Mouse (Mus musculus): ENCODE data around the gene Nkx2-1. TPM values are rescaled to one million over a fixed set of nuclear protein-coding genes. Genes with fewer than 3 reads are reported as not detected.
"Not testable (repeated sequence)": the region's sequence is repeated elsewhere in the genome, so short reads cannot be mapped to it uniquely, and the experiment has no call there.

Nkx2-1 gene
- polyA plus RNA-seq, 1 experiment from 2014 or later: 1.6 TPM

DNA sequence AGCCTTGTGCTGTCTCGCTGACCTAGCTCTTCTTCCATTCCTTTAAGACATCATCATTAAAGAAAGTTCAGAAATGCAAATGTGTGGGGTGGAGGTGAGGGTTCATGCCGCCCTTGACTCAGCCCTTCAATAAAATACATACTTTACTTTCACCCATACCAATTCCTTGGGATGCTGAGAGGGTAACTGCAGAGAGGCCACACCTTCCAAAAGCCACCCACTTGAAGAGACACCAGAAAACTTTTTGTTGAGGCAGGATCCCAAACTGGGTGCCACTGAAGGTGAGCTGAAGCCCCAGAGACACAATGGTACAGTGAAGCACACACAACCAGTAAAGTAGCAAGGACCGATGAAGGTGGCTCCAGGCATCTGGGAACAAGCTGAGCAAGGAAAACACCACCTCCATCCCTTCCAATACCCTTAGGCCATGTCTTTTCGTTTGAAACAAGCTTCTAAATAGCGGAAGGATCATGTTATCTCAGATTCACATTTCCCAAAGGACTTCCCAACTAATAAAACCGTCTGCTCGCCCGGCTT lies 8.6 kb downstream of the Nkx2-1 start:
- H3K9me3 ChIP-seq (replicated peaks; ENCODE audit: control insufficient read depth, low read length): no peaks in the 10 kb centered on the region
- WGBS (ENCODE audit: insufficient replicate concordance): 4% methylated on average over 8 of the region's 8 CpGs
- H3K4me1 ChIP-seq (ENCODE audit: control insufficient read depth, insufficient read depth, low read length): no peaks in the 10 kb centered on the region
- peaks cover 86% of the 10 kb centered on the region for H3K27me3 ChIP-seq (ENCODE audit: control insufficient read depth, insufficient read depth, low read length)
- H3K4me2 ChIP-seq: no peak overlapping the region
- H3K36me3 ChIP-seq (ENCODE audit: control insufficient read depth, insufficient read depth, low read length): no peaks in the 10 kb centered on the region
- H3K27ac ChIP-seq (ENCODE audit: low read depth, low read length): no peak overlapping the region
- no peak for ATAC-seq (replicated peaks; ENCODE audit: insufficient number of reproducible peaks, low FRiP score, low TSS enrichment)
- no peak overlapping the region for H3K4me3 ChIP-seq (ENCODE audit: low read depth, low read length)
- no peak overlapping the region for H3K9ac ChIP-seq (ENCODE audit: low read depth, low read length)

DNA sequence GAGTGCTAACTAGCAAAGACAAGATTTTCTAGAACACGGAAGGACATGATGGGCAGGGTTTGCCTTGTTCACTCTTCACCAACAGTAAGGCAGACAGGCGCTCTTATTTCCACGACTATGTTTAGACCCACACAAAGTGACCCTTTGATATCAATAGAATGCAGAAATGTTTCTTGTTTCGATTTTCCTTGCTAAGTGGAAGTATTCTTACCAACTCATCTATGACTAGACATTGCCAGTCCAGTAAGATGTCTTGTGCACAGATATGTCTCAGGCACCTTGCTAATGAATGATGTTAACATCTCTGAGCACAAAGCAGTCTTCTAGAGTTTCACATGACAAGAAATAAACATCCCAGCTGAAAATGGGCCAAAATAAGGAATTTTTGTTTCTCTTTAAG lies 9.6 kb downstream of the Nkx2-1 start:
- Histone ChIP-seq H3K4me1 (ENCODE audit: control insufficient read depth, insufficient read depth, low read length) (no peaks in the 10 kb centered on the region), H3K4me2 (no peak overlapping the region), H3K9ac (ENCODE audit: low read depth, low read length) (no peak overlapping the region), H3K4me3 (ENCODE audit: low read depth, low read length) (no peak overlapping the region), H3K27me3 (ENCODE audit: control insufficient read depth, insufficient read depth, low read length) (peaks cover 90% of the 10 kb centered on the region), H3K9me3 (replicated peaks; ENCODE audit: control insufficient read depth, low read length) (no peaks in the 10 kb centered on the region), H3K36me3 (ENCODE audit: control insufficient read depth, insufficient read depth, low read length) (no peaks in the 10 kb centered on the region), H3K27ac (ENCODE audit: low read depth, low read length) (no peak overlapping the region)
- no peak for ATAC-seq (replicated peaks; ENCODE audit: insufficient number of reproducible peaks, low FRiP score, low TSS enrichment)
- WGBS (ENCODE audit: insufficient replicate concordance): 28% methylated on average over 4 of the region's 4 CpGs

DNA sequence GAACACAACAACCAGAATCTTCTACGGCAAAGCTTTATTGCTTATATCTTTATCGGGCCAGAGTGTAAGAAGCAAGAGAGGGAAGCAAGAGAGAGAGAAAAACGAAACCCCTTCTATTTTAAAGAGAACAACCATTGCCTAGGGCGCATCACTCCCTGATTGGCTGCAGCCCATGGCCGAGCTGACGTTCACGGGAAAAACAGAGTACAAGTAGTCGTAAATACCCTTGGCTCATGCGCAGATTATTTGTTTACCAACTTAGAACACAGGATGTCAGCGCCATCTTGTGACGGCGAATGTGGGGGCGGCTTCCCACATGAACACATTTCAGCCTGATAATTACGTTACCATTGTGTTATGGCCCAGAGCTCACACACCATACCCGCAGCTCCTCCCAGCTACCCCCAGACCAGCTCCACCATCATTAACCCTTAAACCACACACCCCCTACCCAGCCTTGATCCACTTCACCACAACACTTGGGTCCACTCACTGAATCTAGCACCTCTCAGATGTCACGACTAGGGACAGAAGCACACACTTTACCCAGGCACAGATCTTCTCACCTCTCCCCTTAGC lies 11.4 kb downstream of the Nkx2-1 start:
- not testable (repeated sequence) for ATAC-seq (replicated peaks; ENCODE audit: insufficient number of reproducible peaks, low FRiP score, low TSS enrichment); H3K36me3 ChIP-seq (ENCODE audit: control insufficient read depth, insufficient read depth, low read length); H3K9ac ChIP-seq (ENCODE audit: low read depth, low read length); H3K4me2 ChIP-seq; H3K27ac ChIP-seq (ENCODE audit: low read depth, low read length); H3K9me3 ChIP-seq (replicated peaks; ENCODE audit: control insufficient read depth, low read length); H3K4me1 ChIP-seq (ENCODE audit: control insufficient read depth, insufficient read depth, low read length); H3K4me3 ChIP-seq (ENCODE audit: low read depth, low read length)
- WGBS (ENCODE audit: insufficient replicate concordance): 7% methylated on average over 8 of the region's 16 CpGs
- peaks cover 90% of the 10 kb centered on the region for H3K27me3 ChIP-seq (ENCODE audit: control insufficient read depth, insufficient read depth, low read length)

DNA sequence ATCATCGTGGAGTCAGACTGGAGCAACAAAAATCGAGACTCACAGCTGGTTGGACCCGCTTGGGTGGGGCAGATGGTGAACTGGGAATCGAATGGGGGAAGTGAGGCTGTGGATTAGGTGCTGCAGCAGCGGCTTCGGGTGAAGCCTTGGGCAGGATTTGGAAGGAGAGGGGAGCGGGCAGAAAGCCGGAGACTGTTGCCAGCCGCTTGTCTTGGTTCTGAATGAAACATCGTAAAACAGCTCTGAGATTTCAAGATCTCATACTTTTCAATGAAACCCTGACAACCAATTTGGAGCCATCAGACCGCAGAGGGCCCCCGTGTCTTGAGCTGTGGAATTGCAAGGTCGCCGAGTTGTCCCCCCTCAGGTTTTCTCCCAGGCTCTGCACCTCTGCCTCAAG lies 12.5 kb downstream of the Nkx2-1 start:
- Histone ChIP-seq H3K4me1 (ENCODE audit: control insufficient read depth, insufficient read depth, low read length) (no peaks in the 10 kb centered on the region), H3K9ac (ENCODE audit: low read depth, low read length) (no peak overlapping the region), H3K4me3 (ENCODE audit: low read depth, low read length) (no peak overlapping the region), H3K4me2 (no peak overlapping the region), H3K27ac (ENCODE audit: low read depth, low read length) (no peak overlapping the region), H3K36me3 (ENCODE audit: control insufficient read depth, insufficient read depth, low read length) (no peaks in the 10 kb centered on the region), H3K9me3 (replicated peaks; ENCODE audit: control insufficient read depth, low read length) (no peaks in the 10 kb centered on the region), H3K27me3 (ENCODE audit: control insufficient read depth, insufficient read depth, low read length) (peaks cover 89% of the 10 kb centered on the region)
- no peak for ATAC-seq (replicated peaks; ENCODE audit: insufficient number of reproducible peaks, low FRiP score, low TSS enrichment)
- WGBS (ENCODE audit: insufficient replicate concordance): 13% methylated on average over 14 of the region's 14 CpGs

DNA sequence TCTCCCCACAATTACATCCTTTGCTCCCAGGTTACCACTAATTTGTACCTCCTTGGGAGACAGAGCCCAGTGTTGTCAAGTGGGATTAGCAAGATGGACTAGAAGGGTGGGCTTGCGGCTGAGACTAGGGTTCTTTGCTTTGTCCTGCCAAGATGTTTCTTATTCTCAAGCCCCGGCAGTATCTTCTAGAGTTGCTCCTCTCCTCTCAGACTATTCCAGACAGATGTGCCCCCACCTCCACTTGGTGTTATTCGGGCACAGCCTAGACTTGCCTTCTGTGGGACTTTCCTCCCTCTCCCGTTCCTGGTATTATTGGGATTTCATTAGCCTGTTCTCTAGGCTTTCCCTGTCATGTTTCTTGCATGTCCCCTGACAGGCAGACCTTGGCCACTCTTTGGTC lies 14.5 kb downstream of the Nkx2-1 start:
- Histone ChIP-seq H3K4me3 (ENCODE audit: low read depth, low read length) (no peak overlapping the region), H3K27me3 (ENCODE audit: control insufficient read depth, insufficient read depth, low read length) (peaks cover 92% of the 10 kb centered on the region), H3K27ac (ENCODE audit: low read depth, low read length) (no peak overlapping the region), H3K4me1 (ENCODE audit: control insufficient read depth, insufficient read depth, low read length) (no peaks in the 10 kb centered on the region), H3K9me3 (replicated peaks; ENCODE audit: control insufficient read depth, low read length) (no peaks in the 10 kb centered on the region), H3K36me3 (ENCODE audit: control insufficient read depth, insufficient read depth, low read length) (no peaks in the 10 kb centered on the region), H3K9ac (ENCODE audit: low read depth, low read length) (no peak overlapping the region), H3K4me2 (no peak overlapping the region)
- no peak for ATAC-seq (replicated peaks; ENCODE audit: insufficient number of reproducible peaks, low FRiP score, low TSS enrichment)
- 16% methylated on average over 4 of the region's 4 CpGs for WGBS (ENCODE audit: insufficient replicate concordance)

DNA sequence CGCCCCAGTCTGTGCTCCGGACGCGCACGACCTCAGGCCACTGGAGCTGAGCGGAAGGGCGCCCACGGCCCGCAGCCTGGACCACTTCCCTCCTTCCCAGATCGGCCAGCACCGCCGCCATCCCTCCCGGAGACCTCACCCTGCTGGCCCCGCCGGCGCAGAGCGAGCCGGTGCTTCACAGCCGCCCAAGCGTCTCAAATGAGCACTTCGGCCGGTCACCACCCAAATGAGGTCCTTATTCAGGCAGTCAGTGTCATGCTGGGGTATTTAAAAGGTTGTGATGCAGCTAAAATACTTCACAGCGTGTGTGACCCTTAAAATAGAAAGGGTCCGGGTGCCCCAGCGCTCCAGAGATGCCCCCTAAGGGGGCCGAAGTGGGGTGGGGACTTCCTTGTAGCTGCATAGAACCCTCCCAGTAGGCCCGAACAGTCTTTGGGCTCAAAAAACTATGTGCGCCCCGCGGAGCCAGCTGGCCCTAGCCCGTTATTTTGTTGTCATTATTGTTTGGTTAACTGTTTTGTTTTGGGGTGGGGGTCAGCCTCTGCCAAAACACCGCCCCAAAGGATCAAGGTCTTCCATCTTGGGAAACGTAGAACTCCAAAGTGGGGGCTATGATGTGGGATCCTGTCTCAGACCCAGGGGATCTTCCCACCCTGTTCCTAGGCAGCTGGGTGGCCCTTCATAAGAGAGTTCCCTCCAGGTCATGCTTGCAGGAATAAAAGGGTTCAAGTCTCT lies 15.4 kb downstream of the Nkx2-1 start:
- ATAC-seq (replicated peaks; ENCODE audit: insufficient number of reproducible peaks, low FRiP score, low TSS enrichment): no peak; the same call in 1 of the 2 replicates
- H3K4me3 ChIP-seq (ENCODE audit: low read depth, low read length): peak overlapping the region; percentile 26
- H3K9ac ChIP-seq (ENCODE audit: low read depth, low read length): no peak overlapping the region

DNA sequence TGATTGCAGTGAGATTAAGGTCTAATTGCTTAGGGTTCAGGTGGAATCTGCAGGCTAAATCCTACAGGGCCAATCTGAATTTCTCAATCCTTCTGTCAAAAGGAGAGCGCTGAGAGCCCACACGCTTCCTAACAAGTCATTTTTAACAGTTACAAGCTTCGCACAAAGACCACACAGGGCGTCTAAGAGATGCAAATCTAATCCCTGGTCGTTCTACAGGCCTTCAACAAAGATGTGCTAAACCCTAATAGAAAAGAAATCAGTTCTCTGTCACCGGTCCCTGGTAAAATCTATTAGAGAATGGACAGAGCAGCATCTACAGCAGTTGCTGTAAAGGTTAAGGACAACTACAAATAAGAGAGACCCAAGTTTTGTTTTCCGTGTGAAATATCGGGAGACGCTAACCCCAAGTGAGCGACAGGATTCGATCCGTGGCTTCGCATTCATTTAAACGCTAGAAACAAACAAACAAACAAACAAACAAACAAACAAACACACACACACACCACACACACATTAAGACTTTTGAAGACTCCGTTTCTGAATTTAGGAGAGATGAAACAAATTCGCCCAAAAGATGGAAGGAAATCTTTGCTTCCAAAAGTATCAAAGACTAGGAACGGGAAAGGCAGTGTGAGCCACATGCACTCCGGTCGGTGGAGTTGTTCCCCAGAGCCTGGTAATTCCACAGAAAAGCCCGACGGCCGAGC lies 16.2 kb downstream of the Nkx2-1 start:
- no peak overlapping the region for H3K27ac ChIP-seq (ENCODE audit: low read depth, low read length)
- no peaks in the 10 kb centered on the region for H3K36me3 ChIP-seq (ENCODE audit: control insufficient read depth, insufficient read depth, low read length)
- H3K9me3 ChIP-seq (replicated peaks; ENCODE audit: control insufficient read depth, low read length): no peaks in the 10 kb centered on the region
- ATAC-seq (replicated peaks; ENCODE audit: insufficient number of reproducible peaks, low FRiP score, low TSS enrichment): no peak
- peaks cover 75% of the 10 kb centered on the region for H3K27me3 ChIP-seq (ENCODE audit: control insufficient read depth, insufficient read depth, low read length)
- H3K9ac ChIP-seq (ENCODE audit: low read depth, low read length): no peak overlapping the region
- H3K4me3 ChIP-seq (ENCODE audit: low read depth, low read length): peak overlapping the region; percentile 26
- H3K4me1 ChIP-seq (ENCODE audit: control insufficient read depth, insufficient read depth, low read length): no peaks in the 10 kb centered on the region
- 1% methylated on average over 22 of the region's 22 CpGs for WGBS (ENCODE audit: insufficient replicate concordance)
- H3K4me2 ChIP-seq: peak overlapping the region; percentile 55

More for the DNA sequence above, 15.4 kb downstream of the Nkx2-1 start:
- H3K4me2 ChIP-seq: peak overlapping the region; percentile 55
- no peaks in the 10 kb centered on the region for H3K9me3 ChIP-seq (replicated peaks; ENCODE audit: control insufficient read depth, low read length)
- no peaks in the 10 kb centered on the region for H3K36me3 ChIP-seq (ENCODE audit: control insufficient read depth, insufficient read depth, low read length)
- H3K27ac ChIP-seq (ENCODE audit: low read depth, low read length): no peak overlapping the region
- peaks cover 82% of the 10 kb centered on the region for H3K27me3 ChIP-seq (ENCODE audit: control insufficient read depth, insufficient read depth, low read length)
- WGBS (ENCODE audit: insufficient replicate concordance): 2% methylated on average over 33 of the region's 33 CpGs
- H3K4me1 ChIP-seq (ENCODE audit: control insufficient read depth, insufficient read depth, low read length): no peaks in the 10 kb centered on the region

DNA sequence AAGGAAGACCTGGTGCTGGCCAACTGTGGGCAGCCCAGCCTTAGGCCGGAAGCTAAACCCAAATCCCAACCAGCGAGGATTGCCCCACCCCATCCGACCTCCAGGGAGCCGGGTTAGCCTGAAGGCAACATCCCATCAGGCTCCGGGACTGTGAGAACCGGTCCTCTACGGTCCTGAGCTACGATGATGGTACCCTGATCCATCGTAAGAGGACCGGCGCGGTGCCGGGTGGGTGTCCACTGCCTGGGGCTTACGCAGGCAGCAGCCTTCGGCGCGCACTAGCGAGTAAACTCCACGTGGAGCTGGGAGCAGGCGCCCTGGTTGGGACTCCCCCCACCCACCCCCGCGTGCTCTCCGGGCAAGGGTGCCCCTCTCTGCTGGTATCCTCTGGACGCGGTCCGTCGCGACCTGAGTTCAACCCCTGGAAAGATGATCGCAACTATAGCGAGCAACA lies 16.9 kb downstream of the Nkx2-1 start:
- 2% methylated on average over 30 of the region's 30 CpGs for WGBS (ENCODE audit: insufficient replicate concordance)
- H3K4me3 ChIP-seq (ENCODE audit: low read depth, low read length): peak overlapping the region; percentile 29
- no peaks in the 10 kb centered on the region for H3K4me1 ChIP-seq (ENCODE audit: control insufficient read depth, insufficient read depth, low read length)
- ATAC-seq (replicated peaks; ENCODE audit: insufficient number of reproducible peaks, low FRiP score, low TSS enrichment): no peak
- H3K4me2 ChIP-seq: peak overlapping the region; percentile 55
- peaks cover 71% of the 10 kb centered on the region for H3K27me3 ChIP-seq (ENCODE audit: control insufficient read depth, insufficient read depth, low read length)
- no peak overlapping the region for H3K27ac ChIP-seq (ENCODE audit: low read depth, low read length)
- no peak overlapping the region for H3K9ac ChIP-seq (ENCODE audit: low read depth, low read length)
- H3K36me3 ChIP-seq (ENCODE audit: control insufficient read depth, insufficient read depth, low read length): no peaks in the 10 kb centered on the region
- H3K9me3 ChIP-seq (replicated peaks; ENCODE audit: control insufficient read depth, low read length): no peaks in the 10 kb centered on the region

Measured in heart, embryonic 11.5 days (tissue).